Mouse (Mus musculus) kidney, adult 8-10 months (tissue): ENCODE results near the gene Nolc1.

Experiments
- DNase-seq, 2 experiments: peaks; one replicate each; pipeline ENCODE4 v3.0.0; 2022

The Nolc1 gene

GRCm38 (mm10) chr19:46075616-46076607 lies at the start of gene Nolc1:
TSS of gene Nolc1 (plus strand) at chr19:46075863.
- peak; percentile 99 to 100 for DNase-seq

- DNase-seq: no peak
Measured at GRCm38 (mm10) chr19:46026567-46026966, 49.1 kb upstream of the Nolc1 start.

GRCm38 (mm10) chr19:46028747-46029320 lies 46.8 kb upstream of the Nolc1 start:
- no peak for DNase-seq

GRCm38 (mm10) chr19:46029652-46030051 lies 46.0 kb upstream of the Nolc1 start:
- no peak for DNase-seq

GRCm38 (mm10) chr19:46030196-46030983 lies 45.3 kb upstream of the Nolc1 start:
- no peak for DNase-seq

- DNase-seq: no peak
Measured at GRCm38 (mm10) chr19:46031689-46032432, 43.8 kb upstream of the Nolc1 start.

- DNase-seq: no peak
Measured at GRCm38 (mm10) chr19:46032731-46033510, 42.7 kb upstream of the Nolc1 start.

- DNase-seq: no peak
Measured at GRCm38 (mm10) chr19:46033911-46034310, 41.8 kb upstream of the Nolc1 start.

GRCm38 (mm10) chr19:46035971-46036370 lies 39.7 kb upstream of the Nolc1 start:
- DNase-seq: no peak

GRCm38 (mm10) chr19:46036477-46037242 lies 39.0 kb upstream of the Nolc1 start:
- DNase-seq: no peak

- no peak for DNase-seq
Measured at GRCm38 (mm10) chr19:46037243-46037924, 38.3 kb upstream of the Nolc1 start.

GRCm38 (mm10) chr19:46037925-46038850 lies 37.5 kb upstream of the Nolc1 start:
- no peak for DNase-seq

- no peak for DNase-seq
Measured at GRCm38 (mm10) chr19:46038851-46039260, 36.8 kb upstream of the Nolc1 start.

GRCm38 (mm10) chr19:46039478-46039877 lies 36.2 kb upstream of the Nolc1 start:
- DNase-seq: peak; percentile 82

- DNase-seq: no peak
Measured at GRCm38 (mm10) chr19:46040149-46040902, 35.3 kb upstream of the Nolc1 start.

GRCm38 (mm10) chr19:46041299-46041932 lies 34.2 kb upstream of the Nolc1 start:
- DNase-seq: no peak

GRCm38 (mm10) chr19:46041933-46042475 lies 33.7 kb upstream of the Nolc1 start:
- DNase-seq: peak; percentile 91
